Mouse (Mus musculus) heart, postnatal 0 days (tissue): ENCODE measurements around the gene Zfp212.

ENCODE experiments used
- CTCF ChIP-seq: IDR thresholded peaks from 2 replicates; pipeline ENCODE4 v1.5.1; 2016; ENCODE audit warnings: antibody characterized with exemption, control low read depth, low read depth
- EP300 ChIP-seq: IDR thresholded peaks from 2 replicates; pipeline ENCODE4 v1.6.1; 2016; ENCODE audit warnings: antibody characterized with exemption, low read depth

DNA sequence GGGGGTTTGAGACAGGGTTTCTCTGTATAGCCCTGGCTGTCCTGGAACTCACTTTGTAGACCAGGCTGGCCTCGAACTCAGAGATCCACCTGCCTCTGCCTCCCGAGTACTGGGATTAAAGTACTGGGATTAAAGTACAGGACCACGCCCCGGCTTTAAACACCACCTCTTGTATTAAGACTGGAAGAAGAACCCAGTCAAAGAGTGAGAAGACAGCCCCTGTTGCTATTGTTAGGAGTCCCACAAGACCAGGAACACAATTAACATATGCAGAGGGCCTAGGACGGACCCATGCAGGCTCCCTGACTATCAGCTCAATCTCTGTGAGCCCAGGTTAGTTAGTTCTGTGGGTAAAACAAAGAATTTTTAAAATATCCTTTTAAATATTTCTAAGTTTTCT is 48.0 kb upstream of the Zfp212 start:
- TF ChIP-seq CTCF = no peak
- no peak for TF ChIP-seq EP300
